Mouse (Mus musculus) embryonic facial prominence, embryonic 13.5 days (tissue): ENCODE data around the gene Smoc1. TPM values are rescaled to one million over a fixed set of nuclear protein-coding genes. Genes with fewer than 3 reads are reported as not detected.
A peak's percentile ranks its signal among the peaks of the same experiment; 100 is the strongest.

ENCODE experiments used
- ATAC-seq: fragments of 200-750 bp; cut with Nextera tagmentation; 2 replicates; pipeline ENCODE4 v1.8.0; 2017; ENCODE audit warnings: low read depth; ENCODE audit not compliant: insufficient number of reproducible peaks, insufficient read depth, low FRiP score, low TSS enrichment
- H3K27ac ChIP-seq: fragments of 300-500 bp; sonication (generic); 2 replicates; pipeline ENCODE4 v1.5.1; 2015; ENCODE audit warnings: moderate library complexity, mild to moderate bottlenecking, inconsistent platforms
- H3K27me3 ChIP-seq: fragments of 300-500 bp; sonication (generic); 2 replicates; pipeline ENCODE4 v1.6.1; 2015; ENCODE audit warnings: mild to moderate bottlenecking, inconsistent platforms
- H3K36me3 ChIP-seq: fragments of 300-500 bp; sonication (generic); 2 replicates; pipeline ENCODE4 v1.6.1; 2015; ENCODE audit warnings: mild to moderate bottlenecking, inconsistent platforms
- H3K4me1 ChIP-seq: fragments of 300-500 bp; sonication (generic); 2 replicates; pipeline ENCODE4 v1.6.1; 2015; ENCODE audit warnings: inconsistent platforms
- H3K4me2 ChIP-seq: fragments of 300-500 bp; sonication (generic); 2 replicates; pipeline ENCODE4 v1.6.1; 2015; ENCODE audit warnings: moderate library complexity, mild to moderate bottlenecking, inconsistent platforms
- H3K4me3 ChIP-seq: fragments of 300-500 bp; sonication (generic); 2 replicates; pipeline ENCODE4 v1.5.1; 2015; ENCODE audit warnings: mild to moderate bottlenecking, inconsistent platforms
- H3K9ac ChIP-seq: fragments of 300-500 bp; sonication (generic); 2 replicates; pipeline ENCODE4 v1.6.1; 2015; ENCODE audit warnings: mild to moderate bottlenecking, inconsistent platforms
- H3K9me3 ChIP-seq: fragments of 300-500 bp; sonication (generic); 2 replicates; pipeline ENCODE4 v1.6.1; 2016; ENCODE audit warnings: inconsistent platforms
- WGBS: fragments of 180-500 bp; shearing (Covaris S2); methylation state at CpG from one replicate; pipeline ENCODE4 v1.1.7; 2015; ENCODE audit warnings: mixed read lengths; 5-methylcytosine and 5-hydroxymethylcytosine counted together
- polyA plus RNA-seq: library from polyadenylated mRNA; unstranded; fragments of >200 nt; fragmentation: Nextera tagmentation; extraction: Ambion mirVana; gene quantifications from 2 replicates; pipeline ENCODE4 v1.2.1, GENCODE M21; 2015

The Smoc1 gene
- polyA plus RNA-seq, 1 experiment from 2014 or later: 15.5 TPM

- ATAC-seq: peak; percentile 41
- H3K27ac ChIP-seq: 0 out of 2 replicates have a peak overlapping the region, but pooled peaks have one; percentile 7
- no peaks in the 10 kb centered on the region for H3K9me3 ChIP-seq
- peak overlapping the region; percentile 64 for H3K4me3 ChIP-seq
- peaks cover 34% of the 10 kb centered on the region for H3K4me1 ChIP-seq
- no peaks in the 10 kb centered on the region for H3K36me3 ChIP-seq
- whole genome bisulfite sequencing: 3% methylated on average over 44 of the region's 45 CpGs
- H3K9ac ChIP-seq: peak overlapping the region; percentile 70
- H3K27me3 ChIP-seq: peaks cover 30% of the 10 kb centered on the region
- peak overlapping the region; percentile 97 for H3K4me2 ChIP-seq
Measured at GRCm38 (mm10) chr12:81026995-81027942, 661 bp downstream of the Smoc1 start.

DNA sequence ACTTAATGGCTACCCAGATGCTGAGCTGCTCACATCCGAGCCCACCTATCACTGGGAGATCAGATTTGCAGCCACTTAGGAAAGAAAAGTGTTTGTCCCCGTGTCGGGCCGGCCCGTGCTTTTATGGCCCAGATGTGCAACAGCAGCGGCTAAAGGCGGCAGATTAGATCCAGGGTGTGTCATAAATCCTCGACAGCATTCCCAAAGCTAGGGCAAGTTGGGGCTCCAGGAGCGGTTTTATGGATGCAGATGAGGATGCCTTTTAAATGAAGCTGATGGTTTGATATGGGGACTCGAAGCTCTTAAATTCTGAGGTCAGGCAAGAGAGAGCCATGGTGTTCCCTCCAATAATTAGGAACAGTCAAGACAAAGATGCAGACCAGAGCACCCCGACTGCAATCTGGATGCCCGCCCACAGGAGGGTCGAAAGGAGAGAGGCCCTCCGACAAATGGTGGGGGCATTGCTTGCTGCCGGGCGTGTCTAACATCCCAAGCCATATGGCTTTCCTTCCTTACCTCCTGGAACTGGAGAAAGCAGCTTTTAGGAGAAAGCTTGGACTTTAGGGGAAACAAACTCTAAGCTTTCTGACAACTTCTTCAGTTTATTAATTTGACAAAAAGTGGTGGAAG is 1.8 kb downstream of the Smoc1 start:
- Histone ChIP-seq H3K27ac (no peak overlapping the region), H3K27me3 (peaks cover 30% of the 10 kb centered on the region), H3K36me3 (no peaks in the 10 kb centered on the region), H3K9ac (0 out of 2 replicates have a peak overlapping the region, but pooled peaks have one; percentile 32), H3K4me1 (peaks cover 34% of the 10 kb centered on the region), H3K4me2 (peak overlapping the region; percentile 97), H3K9me3 (no peaks in the 10 kb centered on the region), H3K4me3 (peak overlapping the region; percentile 64)
- ATAC-seq: no peak
- 29% methylated on average over 16 of the region's 16 CpGs for WGBS

DNA sequence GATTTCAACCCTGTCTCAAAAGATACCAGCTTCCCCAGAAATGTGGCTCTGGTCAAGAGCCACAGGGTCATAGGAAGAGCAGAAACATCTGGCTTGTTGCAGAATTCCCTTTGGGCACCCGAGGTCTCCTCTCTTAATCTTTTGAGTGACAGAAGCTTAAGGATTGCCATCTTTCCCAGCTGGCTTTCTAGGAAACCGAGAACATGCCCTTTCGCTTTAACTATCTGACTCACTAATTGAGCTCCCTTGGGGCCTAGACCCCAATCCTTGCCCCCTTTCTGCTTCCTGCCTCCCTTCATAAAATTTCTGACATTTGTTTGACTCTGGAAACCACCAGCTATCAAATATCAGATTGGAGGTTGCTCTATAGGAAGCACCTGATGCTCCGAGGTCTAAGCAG is 3.1 kb downstream of the Smoc1 start:
- ATAC-seq: no peak
- no peaks in the 10 kb centered on the region for H3K9me3 ChIP-seq
- peaks cover 30% of the 10 kb centered on the region for H3K27me3 ChIP-seq
- no peak overlapping the region for H3K27ac ChIP-seq
- peaks cover 34% of the 10 kb centered on the region for H3K4me1 ChIP-seq
- no peak overlapping the region for H3K4me3 ChIP-seq
- 0 out of 2 replicates have a peak overlapping the region, but pooled peaks have one; percentile 11 for H3K4me2 ChIP-seq
- H3K36me3 ChIP-seq: no peaks in the 10 kb centered on the region
- 16% methylated on average over 4 of the region's 4 CpGs for WGBS
- no peak overlapping the region for H3K9ac ChIP-seq

GRCm38 (mm10) chr12:81031579-81031978 is 5.0 kb downstream of the Smoc1 start:
- Histone ChIP-seq H3K27me3 (peaks cover 20% of the 10 kb centered on the region), H3K9ac (no peak overlapping the region), H3K4me3 (no peak overlapping the region), H3K36me3 (no peaks in the 10 kb centered on the region), H3K4me2 (no peak overlapping the region), H3K27ac (no peak overlapping the region), H3K9me3 (no peaks in the 10 kb centered on the region), H3K4me1 (peaks cover 28% of the 10 kb centered on the region)
- ATAC-seq: no peak
- WGBS: 84% methylated on average over 7 of the region's 7 CpGs

DNA sequence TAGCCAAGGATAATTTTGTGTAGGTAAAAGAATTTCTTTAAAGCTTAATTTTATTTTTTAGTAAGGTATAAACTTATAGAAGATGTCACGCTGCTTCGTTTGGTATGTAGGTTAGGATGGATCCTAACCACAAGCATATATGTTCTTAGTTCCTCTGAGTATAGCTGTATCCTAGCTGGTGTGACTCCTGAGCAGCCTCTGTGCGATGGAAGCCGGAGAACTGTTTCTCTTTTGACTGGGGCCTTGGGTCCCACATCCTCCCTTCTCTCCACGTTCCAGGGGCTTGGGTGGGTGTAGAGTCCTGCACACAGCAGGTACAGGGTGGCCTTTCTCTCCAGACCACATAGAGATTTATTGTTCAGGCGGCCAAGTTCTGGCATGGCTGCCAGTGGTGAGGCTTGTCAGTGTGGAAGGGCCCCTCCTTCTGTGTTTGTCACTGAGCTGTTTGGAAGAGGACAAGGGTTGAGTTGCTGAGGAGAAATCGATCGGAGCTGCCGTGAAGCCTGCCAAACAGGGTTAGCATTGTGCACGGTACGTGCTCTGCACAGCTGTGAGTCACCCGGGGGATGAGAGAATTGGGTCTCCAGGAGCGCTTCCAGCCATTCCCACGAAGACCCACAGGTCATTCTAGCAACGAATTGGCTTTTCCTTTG is 6.9 kb downstream of the Smoc1 start:
- Histone ChIP-seq H3K4me3 (no peak overlapping the region), H3K4me2 (peak overlapping the region; percentile 12; the same call in 1 of the 2 replicates), H3K36me3 (no peaks in the 10 kb centered on the region), H3K4me1 (peaks cover 8% of the 10 kb centered on the region), H3K27ac (peak overlapping the region; percentile 29; the same call in 1 of the 2 replicates), H3K27me3 (peaks cover 3% of the 10 kb centered on the region; the same call in 1 of the 2 replicates), H3K9ac (no peak overlapping the region), H3K9me3 (no peaks in the 10 kb centered on the region)
- 0 out of 2 replicates have a peak, but pooled peaks have one; percentile 43 for ATAC-seq
- 54% methylated on average over 15 of the region's 15 CpGs for WGBS

- Histone ChIP-seq H3K36me3 (no peaks in the 10 kb centered on the region), H3K9me3 (no peaks in the 10 kb centered on the region), H3K9ac (no peak overlapping the region), H3K27ac (peak overlapping the region; percentile 29; the same call in 1 of the 2 replicates), H3K4me3 (no peak overlapping the region), H3K4me1 (peaks cover 7% of the 10 kb centered on the region; the same call in 1 of the 2 replicates), H3K27me3 (no peaks in the 10 kb centered on the region), H3K4me2 (peak overlapping the region; percentile 12; the same call in 1 of the 2 replicates)
- no peak for ATAC-seq
- 69% methylated on average over 4 of the region's 4 CpGs for WGBS
Measured at GRCm38 (mm10) chr12:81034042-81034417, 7.4 kb downstream of the Smoc1 start.

DNA sequence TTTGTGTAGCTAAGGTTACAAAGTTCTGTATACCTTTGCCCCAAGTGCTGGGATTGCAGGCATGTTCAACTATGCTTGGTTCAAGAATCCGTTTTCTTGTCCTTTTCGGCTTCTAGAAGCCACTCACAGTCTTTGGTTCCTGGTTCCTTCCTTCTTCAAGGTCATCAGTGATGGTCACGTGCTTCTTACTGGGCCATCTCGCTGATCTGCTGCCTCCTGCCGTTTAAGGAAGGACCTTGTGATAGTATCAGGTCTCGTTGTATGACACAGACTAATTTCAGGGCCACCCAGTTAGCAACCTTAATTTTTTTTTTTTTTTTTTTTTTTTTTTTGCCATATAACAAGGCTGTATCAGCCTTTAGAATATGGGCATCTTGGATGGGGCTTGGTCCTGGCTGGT is 9.2 kb downstream of the Smoc1 start:
- Histone ChIP-seq H3K4me2 (no peak overlapping the region), H3K27ac (no peak overlapping the region), H3K4me1 (no peaks in the 10 kb centered on the region), H3K27me3 (no peaks in the 10 kb centered on the region), H3K4me3 (no peak overlapping the region), H3K36me3 (no peaks in the 10 kb centered on the region), H3K9ac (no peak overlapping the region), H3K9me3 (no peaks in the 10 kb centered on the region)
- ATAC-seq: no peak
- 77% methylated on average over 6 of the region's 6 CpGs for WGBS

- no peak overlapping the region for H3K27ac ChIP-seq
- no peak for ATAC-seq
- H3K4me1 ChIP-seq: peaks cover 13% of the 10 kb centered on the region
- no peak overlapping the region for H3K4me2 ChIP-seq
- H3K27me3 ChIP-seq: no peaks in the 10 kb centered on the region
- no peaks in the 10 kb centered on the region for H3K36me3 ChIP-seq
- H3K4me3 ChIP-seq: no peak overlapping the region
- H3K9ac ChIP-seq: no peak overlapping the region
- 69% methylated on average over 11 of the region's 11 CpGs for WGBS
- H3K9me3 ChIP-seq: no peaks in the 10 kb centered on the region
Measured at GRCm38 (mm10) chr12:81043616-81044015, 17.0 kb downstream of the Smoc1 start.

DNA sequence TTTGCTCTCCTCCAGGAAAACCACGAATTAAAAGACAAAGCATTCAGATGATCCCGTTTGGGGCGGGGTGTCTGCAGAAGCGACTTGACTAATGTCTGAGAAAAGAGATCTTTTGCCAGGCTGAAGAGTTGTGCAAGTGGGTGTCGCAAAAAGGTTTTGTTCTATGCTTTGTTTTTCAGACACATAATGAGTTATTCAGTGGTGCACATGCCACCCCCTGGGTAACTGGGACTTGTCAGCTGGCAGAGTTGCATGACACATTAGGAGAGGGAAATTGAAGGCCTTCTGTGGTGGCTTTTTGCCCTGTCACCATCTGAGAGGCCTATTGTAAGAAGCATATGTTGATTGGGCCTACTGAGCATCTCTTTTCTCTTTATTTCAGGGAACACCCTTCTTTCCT is 20.3 kb downstream of the Smoc1 start:
- WGBS: 87% methylated on average over 5 of the region's 5 CpGs
- Histone ChIP-seq H3K27ac (no peak overlapping the region), H3K4me3 (no peak overlapping the region), H3K4me2 (no peak overlapping the region), H3K4me1 (peaks cover 4% of the 10 kb centered on the region), H3K9ac (no peak overlapping the region), H3K36me3 (no peaks in the 10 kb centered on the region), H3K27me3 (no peaks in the 10 kb centered on the region), H3K9me3 (no peaks in the 10 kb centered on the region)
- ATAC-seq: no peak

DNA sequence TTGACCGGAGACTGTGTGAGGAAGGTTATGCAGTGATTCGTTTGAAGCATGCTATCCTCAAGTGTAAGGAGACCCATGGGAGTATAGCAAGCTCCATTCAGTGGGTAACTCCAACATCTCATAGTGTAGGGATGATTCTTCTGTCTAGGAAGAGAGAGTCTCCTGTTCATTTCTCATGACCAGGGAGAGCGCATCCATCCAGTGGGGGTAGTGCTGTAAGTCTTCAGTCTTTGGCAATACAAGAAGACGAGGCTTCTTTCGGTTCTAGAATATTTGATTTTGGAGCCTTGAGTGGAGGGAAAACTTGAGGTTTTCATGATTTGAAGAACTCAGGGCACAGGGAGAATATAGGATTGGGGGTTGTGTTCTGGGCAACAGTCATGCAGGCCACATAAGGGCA is 23.1 kb downstream of the Smoc1 start:
- Histone ChIP-seq H3K9ac (no peak overlapping the region), H3K9me3 (no peaks in the 10 kb centered on the region), H3K4me2 (no peak overlapping the region), H3K27ac (no peak overlapping the region), H3K4me3 (no peak overlapping the region), H3K36me3 (no peaks in the 10 kb centered on the region), H3K27me3 (no peaks in the 10 kb centered on the region), H3K4me1 (peaks cover 8% of the 10 kb centered on the region; the same call in 1 of the 2 replicates)
- no peak for ATAC-seq
- WGBS: 97% methylated on average over 5 of the region's 5 CpGs

DNA sequence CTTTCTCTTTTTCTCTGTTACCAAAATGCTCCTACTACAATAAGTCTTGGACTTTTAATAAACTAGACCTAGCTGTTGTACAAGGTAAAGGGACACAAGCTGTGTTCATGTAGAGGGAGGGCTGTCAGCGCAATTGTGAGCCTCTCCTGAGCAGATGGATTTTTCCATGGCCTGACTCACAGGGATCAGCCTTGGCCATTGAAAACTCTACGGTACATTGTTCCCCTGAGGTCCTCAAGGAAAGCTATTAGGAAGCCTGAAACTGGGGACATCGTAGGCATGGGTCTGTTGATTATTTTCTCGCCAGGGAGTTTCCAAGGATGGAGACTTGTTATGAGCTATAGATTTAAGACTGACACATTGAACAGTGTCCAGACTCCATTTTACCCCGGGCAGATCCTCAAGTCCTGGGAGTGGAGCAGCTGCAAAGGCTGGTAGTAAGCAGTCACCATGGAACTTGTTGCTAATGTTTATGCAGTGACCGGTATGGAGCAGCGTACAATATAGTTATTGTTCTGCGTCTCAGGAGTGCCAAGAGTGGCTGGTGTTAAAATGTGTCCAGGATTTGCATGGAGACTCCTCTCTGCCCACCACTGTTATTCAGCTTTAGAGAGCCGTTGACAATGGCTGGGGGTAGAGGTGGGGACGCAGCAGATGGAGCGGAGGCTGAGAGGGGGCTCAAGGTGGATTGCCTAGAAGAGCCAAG is 28.5 kb downstream of the Smoc1 start:
- no peak overlapping the region for H3K4me3 ChIP-seq
- WGBS: 77% methylated on average over 11 of the region's 11 CpGs
- no peaks in the 10 kb centered on the region for H3K27me3 ChIP-seq
- H3K27ac ChIP-seq: no peak overlapping the region
- no peaks in the 10 kb centered on the region for H3K9me3 ChIP-seq
- H3K4me2 ChIP-seq: no peak overlapping the region
- no peak for ATAC-seq
- no peaks in the 10 kb centered on the region for H3K36me3 ChIP-seq
- no peak overlapping the region for H3K9ac ChIP-seq
- H3K4me1 ChIP-seq: peaks cover 32% of the 10 kb centered on the region
